Mouse (Mus musculus) layer of hippocampus, adult 9-11 months (tissue): ENCODE results near the gene Slc25a34.

Experiments used
- DNase-seq: peaks from one replicate; pipeline ENCODE4 v3.0.0; 2022

The Slc25a34 gene

GRCm38 (mm10) chr4:141578833-141579232, 44.8 kb downstream of the Slc25a34 start:
- DNase-seq = no peak

- DNase-seq = no peak
Measured at GRCm38 (mm10) chr4:141576877-141577276, 46.7 kb downstream of the Slc25a34 start.

- no peak for DNase-seq
Measured at GRCm38 (mm10) chr4:141576404-141576803, 47.2 kb downstream of the Slc25a34 start.

- DNase-seq = peak; percentile 46
Measured at GRCm38 (mm10) chr4:141574789-141575702, 48.6 kb downstream of the Slc25a34 start.

GRCm38 (mm10) chr4:141573359-141573966, 50.2 kb downstream of the Slc25a34 start:
- DNase-seq = no peak

- no peak for DNase-seq
Measured at GRCm38 (mm10) chr4:141572668-141573358, 50.8 kb downstream of the Slc25a34 start.

- no peak for DNase-seq
Measured at GRCm38 (mm10) chr4:141571934-141572333, 51.7 kb downstream of the Slc25a34 start.

GRCm38 (mm10) chr4:141571337-141571739, 52.3 kb downstream of the Slc25a34 start:
- DNase-seq = no peak

- DNase-seq = no peak
Measured at GRCm38 (mm10) chr4:141570821-141571220, 52.8 kb downstream of the Slc25a34 start.

- no peak for DNase-seq
Measured at GRCm38 (mm10) chr4:141570004-141570403, 53.6 kb downstream of the Slc25a34 start.

- DNase-seq = no peak
Measured at GRCm38 (mm10) chr4:141568966-141569365, 54.7 kb downstream of the Slc25a34 start.
